Mouse (Mus musculus): ENCODE data around the gene Iqch. TPM values are rescaled to one million over a fixed set of nuclear protein-coding genes. Genes with fewer than 3 reads are reported as not detected.

The Iqch gene
- polyA plus RNA-seq, 1 experiment from 2014 or later, result 0.18 TPM

- no peak overlapping the region for H3K4me3 ChIP-seq
- no peaks in the 10 kb centered on the region for H3K9me3 ChIP-seq (replicated peaks)
- H3K27ac ChIP-seq, result no peak overlapping the region
- H3K4me1 ChIP-seq, result no peaks in the 10 kb centered on the region; the same call in 1 of the 2 replicates
- DNase-seq (ENCODE audit: low spot score), result no peak
- no peaks in the 10 kb centered on the region for H3K27me3 ChIP-seq (ENCODE audit: low read depth, poor library complexity, severe bottlenecking)
- H3K36me3 ChIP-seq, result no peaks in the 10 kb centered on the region
- WGBS, result 86% methylated on average over 8 of the region's 8 CpGs
These were observed 102.4 kb downstream of the Iqch start for GRCm38 (mm10) chr9:63499912-63500311.

GRCm38 (mm10) chr9:63495786-63496185 is 106.5 kb downstream of the Iqch start:
- WGBS, result 86% methylated on average over 2 of the region's 2 CpGs
- no peak for DNase-seq (ENCODE audit: low spot score)
- H3K27me3 ChIP-seq (ENCODE audit: low read depth, poor library complexity, severe bottlenecking), result no peaks in the 10 kb centered on the region

DNA sequence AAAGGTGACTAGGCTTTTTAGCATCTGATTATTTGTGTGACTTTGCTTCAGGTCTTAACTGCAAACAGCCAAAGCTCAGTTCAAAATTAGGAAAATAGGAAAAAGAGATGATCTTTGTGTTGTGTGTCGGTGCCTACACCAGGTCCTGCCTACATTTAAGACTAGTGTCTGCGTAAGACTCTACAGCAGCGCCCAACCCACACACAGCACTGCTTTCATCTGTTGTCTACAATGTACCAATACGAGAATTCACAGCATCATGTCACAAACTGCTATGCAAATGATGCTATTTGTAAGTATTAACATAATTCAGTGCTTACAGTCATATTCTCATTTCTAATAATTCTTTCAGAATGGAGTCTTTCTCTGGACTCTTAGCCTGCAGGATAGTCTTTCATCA is 108.5 kb downstream of the Iqch start:
- H3K4me1 ChIP-seq, result peaks cover 14% of the 10 kb centered on the region
- no peak for DNase-seq (ENCODE audit: low spot score)
- 91% methylated on average over 4 of the region's 4 CpGs for WGBS
- no peak overlapping the region for H3K27ac ChIP-seq
- no peak overlapping the region for H3K4me3 ChIP-seq
- no peaks in the 10 kb centered on the region for H3K9me3 ChIP-seq (replicated peaks)
- no peaks in the 10 kb centered on the region for H3K27me3 ChIP-seq (ENCODE audit: low read depth, poor library complexity, severe bottlenecking)
- H3K36me3 ChIP-seq, result no peaks in the 10 kb centered on the region

More at GRCm38 (mm10) chr9:63495786-63496185, 106.5 kb downstream of the Iqch start:
- peaks cover 4% of the 10 kb centered on the region for H3K4me1 ChIP-seq
- no peaks in the 10 kb centered on the region for H3K9me3 ChIP-seq (replicated peaks)
- no peaks in the 10 kb centered on the region for H3K36me3 ChIP-seq
- H3K27ac ChIP-seq, result no peak overlapping the region
- no peak overlapping the region for H3K4me3 ChIP-seq

GRCm38 (mm10) chr9:63492291-63492690 is 110.0 kb downstream of the Iqch start:
- H3K27ac ChIP-seq, result no peak overlapping the region
- no peaks in the 10 kb centered on the region for H3K9me3 ChIP-seq (replicated peaks)
- peaks cover 14% of the 10 kb centered on the region for H3K4me1 ChIP-seq
- WGBS, result 28% methylated on average over 9 of the region's 9 CpGs
- H3K27me3 ChIP-seq (ENCODE audit: low read depth, poor library complexity, severe bottlenecking), result no peaks in the 10 kb centered on the region
- H3K4me3 ChIP-seq, result no peak overlapping the region
- DNase-seq (ENCODE audit: low spot score), result no peak
- no peaks in the 10 kb centered on the region for H3K36me3 ChIP-seq

DNA sequence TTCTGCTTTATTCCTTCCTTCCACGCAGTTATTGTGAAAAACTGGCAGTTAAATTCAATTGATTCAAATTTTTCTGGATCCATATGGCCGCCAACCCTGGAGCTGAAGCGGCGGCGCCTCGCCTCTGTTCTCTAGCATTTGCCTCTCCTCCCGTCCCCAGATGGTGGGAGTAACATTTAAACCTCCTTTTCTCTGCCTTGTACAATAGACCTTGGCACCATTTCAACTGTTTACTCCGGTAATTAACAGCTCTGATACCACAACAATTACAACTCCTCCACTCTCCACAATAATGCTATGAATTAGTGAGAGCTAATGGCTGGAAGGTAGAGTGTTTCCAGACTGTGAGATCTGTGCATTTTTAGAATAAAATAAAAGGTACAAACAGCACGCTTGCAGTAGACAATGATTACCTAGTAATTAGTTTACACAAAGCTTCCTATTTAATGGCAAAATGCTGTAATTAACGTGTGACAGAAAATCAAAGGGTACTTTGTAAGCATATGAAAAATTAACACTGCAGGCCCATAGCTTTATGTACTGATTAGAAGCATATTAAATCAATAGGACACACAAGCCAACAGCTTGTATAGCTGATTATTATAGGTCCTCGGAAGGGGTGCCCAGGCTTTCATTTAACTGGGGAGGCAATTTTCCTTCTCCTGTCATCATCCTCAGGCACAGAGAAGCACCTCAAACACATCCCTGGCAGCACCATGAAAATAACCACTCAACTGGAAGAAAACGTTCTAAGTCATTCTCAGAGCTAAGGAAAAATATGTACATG is 111.6 kb downstream of the Iqch start:
- H3K4me3 ChIP-seq, result no peak overlapping the region
- H3K27me3 ChIP-seq (ENCODE audit: low read depth, poor library complexity, severe bottlenecking), result no peaks in the 10 kb centered on the region
- no peaks in the 10 kb centered on the region for H3K36me3 ChIP-seq
- no peaks in the 10 kb centered on the region for H3K9me3 ChIP-seq (replicated peaks)
- peaks cover 14% of the 10 kb centered on the region for H3K4me1 ChIP-seq
- WGBS, result 77% methylated on average over 12 of the region's 12 CpGs
- no peak for DNase-seq (ENCODE audit: low spot score)
- H3K27ac ChIP-seq, result no peak overlapping the region

DNA sequence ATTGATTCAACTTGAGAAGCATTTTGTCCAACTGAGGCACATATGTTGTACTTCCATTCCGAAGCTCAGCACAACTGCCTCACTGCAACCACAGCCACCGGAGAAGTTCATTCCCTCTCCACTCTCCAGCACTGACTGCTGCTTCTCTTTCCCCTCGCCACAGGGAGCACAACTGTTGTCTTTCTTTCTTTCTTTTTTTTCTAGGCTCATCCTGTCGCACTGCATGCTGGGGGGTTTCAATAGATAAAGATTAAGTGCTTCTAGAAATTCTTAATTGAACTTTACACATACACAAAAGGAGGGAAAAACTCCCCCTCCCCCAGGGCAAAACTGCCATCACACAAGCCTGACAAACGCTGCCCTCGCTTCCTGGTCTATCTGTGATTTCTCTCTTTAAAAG is 113.1 kb downstream of the Iqch start:
- peaks cover 14% of the 10 kb centered on the region for H3K4me1 ChIP-seq
- H3K27me3 ChIP-seq (ENCODE audit: low read depth, poor library complexity, severe bottlenecking), result no peaks in the 10 kb centered on the region
- WGBS, result 76% methylated on average over 6 of the region's 6 CpGs
- no peak overlapping the region for H3K4me3 ChIP-seq
- no peak for DNase-seq (ENCODE audit: low spot score)
- H3K27ac ChIP-seq, result no peak overlapping the region
- no peaks in the 10 kb centered on the region for H3K36me3 ChIP-seq
- no peaks in the 10 kb centered on the region for H3K9me3 ChIP-seq (replicated peaks)

DNA sequence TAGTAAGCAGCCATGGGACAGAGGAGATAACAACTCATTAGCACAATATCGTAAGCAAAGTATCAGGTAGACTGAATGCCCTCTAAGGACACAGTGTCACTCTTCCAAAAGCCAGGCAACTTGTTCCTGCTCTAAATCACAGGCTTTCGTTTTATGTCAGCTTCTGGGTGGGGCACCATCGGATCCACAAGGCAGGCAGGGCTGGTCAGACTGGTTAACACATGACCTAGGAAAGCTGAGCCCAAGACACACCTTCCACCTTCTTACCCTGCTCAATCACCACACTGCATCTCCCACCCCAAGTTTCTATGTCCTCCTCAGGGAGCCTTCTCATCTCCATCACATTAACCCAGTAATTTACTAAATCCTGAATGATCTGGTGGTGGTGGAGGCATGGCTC is 136.7 kb downstream of the Iqch start:
- Histone ChIP-seq H3K9me3 (replicated peaks) (no peaks in the 10 kb centered on the region), H3K4me1 (0 out of 2 replicates have a peak, but pooled peaks cover 2% of the 10 kb centered on the region), H3K27me3 (ENCODE audit: low read depth, poor library complexity, severe bottlenecking) (no peaks in the 10 kb centered on the region), H3K36me3 (no peaks in the 10 kb centered on the region), H3K27ac (no peak overlapping the region), H3K4me3 (no peak overlapping the region)
- 76% methylated on average over 3 of the region's 3 CpGs for WGBS
- no peak for DNase-seq (ENCODE audit: low spot score)

- Histone ChIP-seq H3K27ac (no peak overlapping the region), H3K4me3 (no peak overlapping the region), H3K9me3 (replicated peaks) (no peaks in the 10 kb centered on the region), H3K27me3 (ENCODE audit: low read depth, poor library complexity, severe bottlenecking) (no peaks in the 10 kb centered on the region), H3K4me1 (no peaks in the 10 kb centered on the region), H3K36me3 (no peaks in the 10 kb centered on the region)
- DNase-seq (ENCODE audit: low spot score), result peak; percentile 70
- WGBS, result 83% methylated on average over 2 of the region's 2 CpGs
These were observed 140.0 kb downstream of the Iqch start for GRCm38 (mm10) chr9:63462296-63462695.

- no peaks in the 10 kb centered on the region for H3K27me3 ChIP-seq (ENCODE audit: low read depth, poor library complexity, severe bottlenecking)
- DNase-seq (ENCODE audit: low spot score), result no peak
- H3K27ac ChIP-seq, result no peak overlapping the region
- no peaks in the 10 kb centered on the region for H3K36me3 ChIP-seq
- H3K4me1 ChIP-seq, result no peaks in the 10 kb centered on the region
- H3K9me3 ChIP-seq (replicated peaks), result no peaks in the 10 kb centered on the region
- no peak overlapping the region for H3K4me3 ChIP-seq
These were observed 145.9 kb downstream of the Iqch start for GRCm38 (mm10) chr9:63456401-63456800.

DNA sequence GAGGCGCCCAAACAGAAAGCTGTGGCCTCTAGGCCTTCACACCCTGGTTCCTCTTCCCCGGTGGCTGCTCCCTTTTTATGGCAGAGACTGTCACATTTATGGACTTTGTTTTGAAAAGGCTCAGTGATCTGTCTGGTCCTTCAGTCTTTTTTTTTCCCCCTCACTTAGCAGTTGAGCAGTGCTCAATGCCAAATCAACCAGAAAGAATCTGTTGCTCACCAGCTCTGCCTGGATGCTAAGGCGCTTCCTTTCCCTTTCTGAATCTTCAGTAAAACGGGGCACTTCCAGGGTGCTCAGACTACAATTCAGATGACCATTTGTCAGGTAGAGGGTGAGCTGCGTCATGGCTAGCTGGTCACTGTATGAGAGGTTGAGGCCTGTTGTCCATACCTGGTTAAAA is 148.0 kb downstream of the Iqch start:
- 76% methylated on average over 5 of the region's 5 CpGs for WGBS
- H3K9me3 ChIP-seq (replicated peaks), result no peaks in the 10 kb centered on the region
- no peak for DNase-seq (ENCODE audit: low spot score)
- H3K36me3 ChIP-seq, result no peaks in the 10 kb centered on the region
- no peak overlapping the region for H3K4me3 ChIP-seq
- no peaks in the 10 kb centered on the region for H3K27me3 ChIP-seq (ENCODE audit: low read depth, poor library complexity, severe bottlenecking)
- H3K4me1 ChIP-seq, result no peaks in the 10 kb centered on the region
- no peak overlapping the region for H3K27ac ChIP-seq

DNA sequence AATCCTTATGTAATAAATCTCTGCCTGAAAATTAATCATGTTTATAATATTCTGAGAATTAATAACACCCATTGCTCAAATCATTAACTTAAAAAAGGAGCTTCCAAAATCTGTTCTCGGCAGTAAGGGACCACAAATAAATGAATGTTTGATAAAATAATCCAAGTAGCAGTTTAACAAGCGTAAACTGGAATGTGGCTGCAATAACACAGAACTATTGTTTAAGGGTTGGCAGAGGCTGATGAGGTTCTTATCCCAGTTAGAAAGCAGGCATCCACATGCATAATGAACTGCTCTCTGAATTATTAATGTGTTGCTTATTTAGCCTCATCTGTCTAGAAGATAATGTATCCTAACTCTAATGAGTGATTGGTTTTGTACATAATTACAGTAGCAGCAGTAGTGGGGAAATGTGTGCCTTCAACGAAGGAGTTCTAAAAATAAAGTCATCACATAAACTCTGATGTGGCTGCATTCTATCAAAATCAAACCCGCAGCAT is 151.7 kb downstream of the Iqch start:
- Histone ChIP-seq H3K27me3 (ENCODE audit: low read depth, poor library complexity, severe bottlenecking) (no peaks in the 10 kb centered on the region), H3K9me3 (replicated peaks) (no peaks in the 10 kb centered on the region), H3K4me1 (no peaks in the 10 kb centered on the region), H3K4me3 (no peak overlapping the region), H3K36me3 (no peaks in the 10 kb centered on the region), H3K27ac (no peak overlapping the region)
- DNase-seq (ENCODE audit: low spot score), result no peak
- WGBS, result 86% methylated on average over 4 of the region's 4 CpGs

DNA sequence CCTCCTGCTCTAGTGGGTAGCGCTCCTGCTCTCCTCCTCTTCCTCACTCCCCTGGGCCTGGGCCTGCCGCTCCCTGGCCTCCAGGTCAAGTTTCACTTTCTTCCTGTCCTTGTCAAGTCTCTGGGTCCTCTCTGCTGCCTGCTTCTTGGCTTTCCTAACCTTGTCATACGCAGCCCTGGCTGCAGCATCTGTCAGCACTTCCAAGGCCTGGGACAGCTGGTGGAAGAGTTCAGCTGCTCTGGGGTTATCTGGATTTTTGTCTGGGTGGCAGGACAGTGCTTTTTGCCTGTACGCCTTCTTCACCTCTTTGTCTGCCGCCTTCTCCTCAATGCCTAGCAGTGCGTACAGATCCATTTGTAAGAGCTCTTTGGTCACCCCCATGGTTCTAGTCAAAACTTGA is 158.6 kb downstream of the Iqch start:
- Histone ChIP-seq H3K9me3 (replicated peaks) (no peaks in the 10 kb centered on the region), H3K4me1 (no peaks in the 10 kb centered on the region), H3K27ac (no peak overlapping the region), H3K27me3 (ENCODE audit: low read depth, poor library complexity, severe bottlenecking) (no peaks in the 10 kb centered on the region), H3K36me3 (no peaks in the 10 kb centered on the region), H3K4me3 (no peak overlapping the region)
- 77% methylated on average over 6 of the region's 6 CpGs for WGBS
- DNase-seq (ENCODE audit: low spot score), result no peak

GRCm38 (mm10) chr9:63430652-63431051 is 171.6 kb downstream of the Iqch start:
- H3K4me3 ChIP-seq, result no peak overlapping the region
- H3K27ac ChIP-seq, result no peak overlapping the region
- 79% methylated on average over 1 of the region's 1 CpGs for WGBS

More at GRCm38 (mm10) chr9:63430652-63431051, 171.6 kb downstream of the Iqch start:
- DNase-seq (ENCODE audit: low spot score), result no peak
- Histone ChIP-seq H3K4me1 (no peaks in the 10 kb centered on the region), H3K9me3 (replicated peaks) (no peaks in the 10 kb centered on the region), H3K27me3 (ENCODE audit: low read depth, poor library complexity, severe bottlenecking) (no peaks in the 10 kb centered on the region), H3K36me3 (no peaks in the 10 kb centered on the region)

All from limb, embryonic 10.5 days (tissue).